Mouse (Mus musculus) kidney, postnatal 14 days (tissue): ENCODE data around the gene Zfp784.

Source experiments
- DNase-seq: peaks from one replicate; pipeline ENCODE4 v3.0.0; 2022; ENCODE audit warnings: mixed read lengths

The Zfp784 gene

GRCm38 (mm10) chr7:5057381-5057780 lies 19.1 kb upstream of the Zfp784 start:
- no peak for DNase-seq

GRCm38 (mm10) chr7:5056651-5057263 lies 18.5 kb upstream of the Zfp784 start:
- peak; percentile 30 for DNase-seq

GRCm38 (mm10) chr7:5053456-5054179 lies 15.4 kb upstream of the Zfp784 start:
- DNase-seq = no peak

- peak; percentile 21 for DNase-seq
These were observed 14.7 kb upstream of the Zfp784 start for GRCm38 (mm10) chr7:5052931-5053343.

GRCm38 (mm10) chr7:5052438-5052837 lies 14.2 kb upstream of the Zfp784 start:
- DNase-seq = no peak

GRCm38 (mm10) chr7:5051193-5052192 lies 13.2 kb upstream of the Zfp784 start, which contains the start of gene Zfp580:
Gene Zfp580, plus strand, starts transcription at chr7:5051538.
- DNase-seq = peak; percentile 82

GRCm38 (mm10) chr7:5047313-5047712 lies 9.1 kb upstream of the Zfp784 start:
- DNase-seq = peak; percentile 47

GRCm38 (mm10) chr7:5046112-5046511 lies 7.9 kb upstream of the Zfp784 start:
- DNase-seq = no peak

- DNase-seq = no peak
These were observed 6.7 kb upstream of the Zfp784 start for GRCm38 (mm10) chr7:5044981-5045380.

- DNase-seq = no peak
These were observed 694 bp upstream of the Zfp784 start for GRCm38 (mm10) chr7:5038940-5039339.

GRCm38 (mm10) chr7:5037467-5037866 lies 779 bp downstream of the Zfp784 start:
- no peak for DNase-seq

GRCm38 (mm10) chr7:5037026-5037425 lies 1.2 kb downstream of the Zfp784 start:
- DNase-seq = no peak

GRCm38 (mm10) chr7:5036136-5036535 lies 2.1 kb downstream of the Zfp784 start:
- no peak for DNase-seq

GRCm38 (mm10) chr7:5035628-5036027 lies 2.6 kb downstream of the Zfp784 start:
- no peak for DNase-seq

- DNase-seq = no peak
These were observed 4.4 kb downstream of the Zfp784 start, which contains the start of gene 4632433K11Rik for GRCm38 (mm10) chr7:5033818-5034217. Gene 4632433K11Rik, plus strand, starts transcription at chr7:5034118.

GRCm38 (mm10) chr7:5031496-5031895 lies 6.8 kb downstream of the Zfp784 start:
- DNase-seq = no peak

GRCm38 (mm10) chr7:5030554-5031275 lies 7.5 kb downstream of the Zfp784 start:
- DNase-seq = no peak

- DNase-seq = no peak
These were observed 8.3 kb downstream of the Zfp784 start for GRCm38 (mm10) chr7:5029946-5030345.

- DNase-seq = no peak
These were observed 8.7 kb downstream of the Zfp784 start for GRCm38 (mm10) chr7:5029543-5029942.

- DNase-seq = no peak
These were observed 17.0 kb downstream of the Zfp784 start for GRCm38 (mm10) chr7:5021197-5021596.

- no peak for DNase-seq
These were observed 17.6 kb downstream of the Zfp784 start for GRCm38 (mm10) chr7:5020685-5021084.

GRCm38 (mm10) chr7:5020000-5020681 lies 18.1 kb downstream of the Zfp784 start, which contains the start of the genes Zfp865 and Ccdc106:
Gene Zfp865, plus strand, starts transcription at chr7:5020376.
Gene Ccdc106, plus strand, starts transcription at chr7:5020553.
- peak; percentile 100 for DNase-seq
